Mouse (Mus musculus) spleen, postnatal 0 days (tissue): Measurements from ENCODE around the gene Fam47c. TPM values are rescaled to one million over a fixed set of nuclear protein-coding genes. Genes with fewer than 3 reads are reported as not detected.

Experiments
- polyA plus RNA-seq: library from polyadenylated mRNA; unstranded; fragments of >200 nt; fragmentation: Nextera tagmentation; extraction: Ambion mirVana; gene quantifications from 2 replicates; pipeline ENCODE4 v1.2.1, GENCODE M21; 2015

Fam47c gene
- polyA plus RNA-seq = not detected in 2 replicates

GRCm38 (mm10) chrX:78737463-78737862, at the start of gene Fam47c:
Gene Fam47c, plus strand, starts transcription at chrX:78737763.

Other genes with a start within 250 kb of the Fam47c start
- gene Prrg1, start 153.9 kb upstream of the Fam47c start, polyA plus RNA-seq = 2.7 and 2.8 TPM in 2 replicates